Mouse (Mus musculus): Measurements from ENCODE around the gene Vrk1. TPM values are rescaled to one million over a fixed set of nuclear protein-coding genes. Genes with fewer than 3 reads are reported as not detected.

Gene Vrk1
- polyA plus RNA-seq, 1 experiment, result 12.9 TPM

GRCm38 (mm10) chr12:106025416-106025815 lies 15.4 kb downstream of the Vrk1 start:
- no peak for DNase-seq
- Histone ChIP-seq H3K4me1 (ENCODE audit: control insufficient read depth, insufficient read depth, low read length) (peaks cover 8% of the 10 kb centered on the region; the same call in 1 of the 2 replicates), H3K27me3 (ENCODE audit: control insufficient read depth, insufficient read depth, low read length) (no peaks in the 10 kb centered on the region), H3K27ac (ENCODE audit: insufficient read depth, low read length) (no peak overlapping the region), H3K4me3 (replicated peaks; ENCODE audit: insufficient read depth, low read depth, low read length) (no peak overlapping the region)
- TF ChIP-seq CTCF (IDR thresholded peaks at IDR 0.05; ENCODE audit: borderline replicate concordance, insufficient read depth, low read depth, low read length), result no peak
- no peak for TF ChIP-seq POLR2A (IDR thresholded peaks at IDR 0.05; ENCODE audit: borderline replicate concordance, insufficient read depth, low read length)
- WGBS, result 91% methylated on average over 6 of the region's 6 CpGs

GRCm38 (mm10) chr12:106026385-106027134 lies 16.5 kb downstream of the Vrk1 start:
- Histone ChIP-seq H3K4me3 (replicated peaks; ENCODE audit: insufficient read depth, low read depth, low read length) (no peak overlapping the region), H3K27ac (ENCODE audit: insufficient read depth, low read length) (no peak overlapping the region), H3K27me3 (ENCODE audit: control insufficient read depth, insufficient read depth, low read length) (no peaks in the 10 kb centered on the region), H3K4me1 (ENCODE audit: control insufficient read depth, insufficient read depth, low read length) (0 out of 2 replicates have a peak, but pooled peaks cover 3% of the 10 kb centered on the region)
- no peak for DNase-seq
- 95% methylated on average over 16 of the region's 16 CpGs for WGBS
- TF ChIP-seq POLR2A (IDR thresholded peaks at IDR 0.05; ENCODE audit: borderline replicate concordance, insufficient read depth, low read length) (no peak), CTCF (IDR thresholded peaks at IDR 0.05; ENCODE audit: borderline replicate concordance, insufficient read depth, low read depth, low read length) (no peak)

GRCm38 (mm10) chr12:106027372-106027771 lies 17.3 kb downstream of the Vrk1 start:
- no peaks in the 10 kb centered on the region for H3K27me3 ChIP-seq (ENCODE audit: control insufficient read depth, insufficient read depth, low read length)
- TF ChIP-seq POLR2A (IDR thresholded peaks at IDR 0.05; ENCODE audit: borderline replicate concordance, insufficient read depth, low read length), result no peak
- no peak for TF ChIP-seq CTCF (IDR thresholded peaks at IDR 0.05; ENCODE audit: borderline replicate concordance, insufficient read depth, low read depth, low read length)
- no peak for DNase-seq
- WGBS, result 94% methylated on average over 5 of the region's 5 CpGs
- H3K4me3 ChIP-seq (replicated peaks; ENCODE audit: insufficient read depth, low read depth, low read length), result no peak overlapping the region
- H3K27ac ChIP-seq (ENCODE audit: insufficient read depth, low read length), result no peak overlapping the region
- no peaks in the 10 kb centered on the region for H3K4me1 ChIP-seq (ENCODE audit: control insufficient read depth, insufficient read depth, low read length)

GRCm38 (mm10) chr12:106029582-106029981 lies 19.6 kb downstream of the Vrk1 start:
- no peak overlapping the region for H3K27ac ChIP-seq (ENCODE audit: insufficient read depth, low read length)
- TF ChIP-seq POLR2A (IDR thresholded peaks at IDR 0.05; ENCODE audit: borderline replicate concordance, insufficient read depth, low read length) (no peak), CTCF (IDR thresholded peaks at IDR 0.05; ENCODE audit: borderline replicate concordance, insufficient read depth, low read depth, low read length) (no peak)
- H3K27me3 ChIP-seq (ENCODE audit: control insufficient read depth, insufficient read depth, low read length), result no peaks in the 10 kb centered on the region
- H3K4me3 ChIP-seq (replicated peaks; ENCODE audit: insufficient read depth, low read depth, low read length), result no peak overlapping the region
- no peak for DNase-seq
- no peaks in the 10 kb centered on the region for H3K4me1 ChIP-seq (ENCODE audit: control insufficient read depth, insufficient read depth, low read length)
- WGBS, result 93% methylated on average over 2 of the region's 2 CpGs

DNA sequence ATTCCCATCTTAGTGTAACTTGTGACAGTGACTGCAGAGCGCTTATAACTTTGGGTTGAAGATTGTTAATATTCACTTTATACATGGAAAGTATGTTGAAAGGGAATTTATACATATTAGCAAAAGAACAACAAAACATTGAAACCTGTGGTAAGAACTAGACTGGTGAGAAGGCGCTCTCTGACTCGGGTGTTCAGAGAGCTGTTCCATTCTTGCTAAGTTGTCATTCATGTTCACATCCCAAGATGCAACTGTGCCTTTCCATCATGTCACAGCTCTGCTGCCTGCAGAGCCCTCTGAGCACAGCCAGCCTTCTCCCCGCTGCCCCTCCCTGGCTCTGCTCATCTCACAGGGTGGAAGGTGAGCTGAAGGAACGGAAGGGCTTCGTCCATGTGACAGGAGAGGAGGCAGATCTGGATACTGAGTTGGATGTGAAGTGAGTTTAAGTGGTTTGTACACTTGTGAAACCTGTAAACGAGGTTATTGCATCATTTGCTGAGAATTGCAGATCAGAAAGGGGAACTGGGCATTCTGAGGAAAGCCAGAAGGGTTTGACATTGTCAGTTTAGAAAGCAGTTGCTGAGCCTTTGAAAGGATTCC lies 20.2 kb downstream of the Vrk1 start:
- H3K27me3 ChIP-seq (ENCODE audit: control insufficient read depth, insufficient read depth, low read length), result no peaks in the 10 kb centered on the region
- H3K27ac ChIP-seq (ENCODE audit: insufficient read depth, low read length), result no peak overlapping the region
- H3K4me1 ChIP-seq (ENCODE audit: control insufficient read depth, insufficient read depth, low read length), result no peaks in the 10 kb centered on the region
- WGBS, result 94% methylated on average over 7 of the region's 7 CpGs
- no peak overlapping the region for H3K4me3 ChIP-seq (replicated peaks; ENCODE audit: insufficient read depth, low read depth, low read length)
- DNase-seq, result no peak
- TF ChIP-seq POLR2A (IDR thresholded peaks at IDR 0.05; ENCODE audit: borderline replicate concordance, insufficient read depth, low read length), result no peak
- no peak for TF ChIP-seq CTCF (IDR thresholded peaks at IDR 0.05; ENCODE audit: borderline replicate concordance, insufficient read depth, low read depth, low read length)

DNA sequence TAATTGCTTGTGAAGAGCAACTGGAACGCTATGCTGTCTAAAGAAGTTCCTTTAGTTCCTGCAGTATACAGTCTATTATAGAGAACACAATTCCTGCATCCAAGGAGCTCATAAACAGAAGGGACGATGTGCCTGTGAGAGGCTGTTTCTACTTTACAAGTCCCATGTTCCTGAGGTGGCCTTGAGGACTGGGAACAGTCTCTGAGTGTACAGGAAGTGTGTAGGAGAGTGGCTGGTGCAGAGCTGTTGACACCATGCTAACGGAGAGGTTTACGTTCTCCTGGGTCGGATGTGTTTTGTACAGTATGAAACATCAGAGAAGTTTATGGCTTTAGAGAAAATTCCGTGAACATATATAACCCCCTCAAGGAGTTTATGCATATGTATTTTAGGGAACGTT lies 20.8 kb downstream of the Vrk1 start:
- Histone ChIP-seq H3K4me1 (ENCODE audit: control insufficient read depth, insufficient read depth, low read length) (no peaks in the 10 kb centered on the region), H3K27me3 (ENCODE audit: control insufficient read depth, insufficient read depth, low read length) (no peaks in the 10 kb centered on the region), H3K27ac (ENCODE audit: insufficient read depth, low read length) (no peak overlapping the region), H3K4me3 (replicated peaks; ENCODE audit: insufficient read depth, low read depth, low read length) (no peak overlapping the region)
- no peak for DNase-seq
- TF ChIP-seq CTCF (IDR thresholded peaks at IDR 0.05; ENCODE audit: borderline replicate concordance, insufficient read depth, low read depth, low read length), result no peak
- no peak for TF ChIP-seq POLR2A (IDR thresholded peaks at IDR 0.05; ENCODE audit: borderline replicate concordance, insufficient read depth, low read length)
- 95% methylated on average over 7 of the region's 7 CpGs for WGBS

GRCm38 (mm10) chr12:106031916-106032315 lies 21.9 kb downstream of the Vrk1 start:
- Histone ChIP-seq H3K4me3 (replicated peaks; ENCODE audit: insufficient read depth, low read depth, low read length) (no peak overlapping the region), H3K27me3 (ENCODE audit: control insufficient read depth, insufficient read depth, low read length) (no peaks in the 10 kb centered on the region), H3K4me1 (ENCODE audit: control insufficient read depth, insufficient read depth, low read length) (no peaks in the 10 kb centered on the region), H3K27ac (ENCODE audit: insufficient read depth, low read length) (no peak overlapping the region)
- TF ChIP-seq CTCF (IDR thresholded peaks at IDR 0.05; ENCODE audit: borderline replicate concordance, insufficient read depth, low read depth, low read length) (no peak), POLR2A (IDR thresholded peaks at IDR 0.05; ENCODE audit: borderline replicate concordance, insufficient read depth, low read length) (no peak)
- WGBS, result 94% methylated on average over 9 of the region's 9 CpGs
- DNase-seq, result no peak

DNA sequence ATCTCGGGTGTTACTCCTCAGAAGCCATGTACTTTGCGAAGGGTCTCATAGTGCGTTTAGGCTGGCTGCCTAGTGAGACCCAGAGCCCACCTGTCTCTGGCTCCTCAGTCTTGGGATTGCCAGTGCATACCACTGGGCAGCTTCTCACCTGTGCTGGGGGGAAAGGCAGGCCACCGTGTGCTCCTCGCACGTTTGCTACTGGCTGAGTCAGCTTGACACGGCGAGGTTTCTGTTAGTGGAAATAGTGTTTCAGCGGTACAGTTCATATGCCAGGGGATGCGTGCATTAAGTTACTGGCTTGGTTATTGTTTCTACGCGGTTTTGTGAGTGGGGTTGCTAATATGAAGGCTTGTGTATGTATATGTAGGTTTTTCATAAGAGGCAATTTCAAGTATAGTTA lies 22.3 kb downstream of the Vrk1 start:
- Histone ChIP-seq H3K27ac (ENCODE audit: insufficient read depth, low read length) (no peak overlapping the region), H3K27me3 (ENCODE audit: control insufficient read depth, insufficient read depth, low read length) (no peaks in the 10 kb centered on the region), H3K4me3 (replicated peaks; ENCODE audit: insufficient read depth, low read depth, low read length) (no peak overlapping the region), H3K4me1 (ENCODE audit: control insufficient read depth, insufficient read depth, low read length) (no peaks in the 10 kb centered on the region)
- no peak for DNase-seq
- TF ChIP-seq CTCF (IDR thresholded peaks at IDR 0.05; ENCODE audit: borderline replicate concordance, insufficient read depth, low read depth, low read length) (no peak), POLR2A (IDR thresholded peaks at IDR 0.05; ENCODE audit: borderline replicate concordance, insufficient read depth, low read length) (no peak)
- WGBS, result 96% methylated on average over 12 of the region's 12 CpGs
